Mouse (Mus musculus) cerebellum, adult 2 months (tissue): ENCODE results near the gene Parp6. TPM values are rescaled to one million over a fixed set of nuclear protein-coding genes. Genes with fewer than 3 reads are reported as not detected.
A peak's percentile ranks its signal among the peaks of the same experiment; 100 is the strongest.

ENCODE experiments used
- DNase-seq, 2 experiments: peaks; one replicate each; pipeline ENCODE4 v3.0.0; 2021
- H3K27ac ChIP-seq: fragments of 200-500 bp; 2 replicates; pipeline ENCODE4 v1.5.1; 2012; ENCODE audit warnings: low read length, control low read depth, inconsistent platforms; ENCODE audit not compliant: insufficient read depth
- H3K27me3 ChIP-seq: fragments of 200-500 bp; 2 replicates; pipeline ENCODE4 v1.6.1; 2012; ENCODE audit warnings: inconsistent platforms, mild to moderate bottlenecking, low read length, moderate library complexity; ENCODE audit not compliant: control insufficient read depth, insufficient read depth
- H3K4me1 ChIP-seq: fragments of 200-500 bp; 2 replicates; pipeline ENCODE4 v1.6.1; 2011; ENCODE audit warnings: low read length; ENCODE audit not compliant: control insufficient read depth, insufficient read depth
- H3K4me3 ChIP-seq: fragments of 200-500 bp; replicated peaks from 2 replicates; pipeline ENCODE3; 2011; ENCODE audit warnings: mild to moderate bottlenecking, low read depth, low read length, control low read depth; ENCODE audit not compliant: insufficient read depth
- CTCF ChIP-seq: fragments of 200-500 bp; IDR thresholded peaks from 2 replicates; pipeline ENCODE4 v1.5.1; 2011; ENCODE audit warnings: low read depth, mild to moderate bottlenecking, control low read depth, low read length, moderate library complexity, borderline replicate concordance; ENCODE audit not compliant: insufficient read depth
- POLR2A ChIP-seq: fragments of 200-500 bp; IDR thresholded peaks from 2 replicates; pipeline ENCODE4 v1.6.1; 2011; ENCODE audit warnings: low read length, control low read depth, borderline replicate concordance; ENCODE audit not compliant: insufficient read depth
- WGBS: fragments of 180-500 bp; shearing (Covaris S2); methylation state at CpG from one replicate; pipeline ENCODE4 v1.1.7; 2018; 5-methylcytosine and 5-hydroxymethylcytosine counted together
- polyA plus RNA-seq: library from polyadenylated mRNA; depleted of rRNA; stranded (reverse); fragments of >200 nt; gene quantifications from 2 replicates; pipeline ENCODE4 v1.2.3, GENCODE M21; 2012

Parp6 gene
- polyA plus RNA-seq, 1 experiment: 176 TPM

DNA sequence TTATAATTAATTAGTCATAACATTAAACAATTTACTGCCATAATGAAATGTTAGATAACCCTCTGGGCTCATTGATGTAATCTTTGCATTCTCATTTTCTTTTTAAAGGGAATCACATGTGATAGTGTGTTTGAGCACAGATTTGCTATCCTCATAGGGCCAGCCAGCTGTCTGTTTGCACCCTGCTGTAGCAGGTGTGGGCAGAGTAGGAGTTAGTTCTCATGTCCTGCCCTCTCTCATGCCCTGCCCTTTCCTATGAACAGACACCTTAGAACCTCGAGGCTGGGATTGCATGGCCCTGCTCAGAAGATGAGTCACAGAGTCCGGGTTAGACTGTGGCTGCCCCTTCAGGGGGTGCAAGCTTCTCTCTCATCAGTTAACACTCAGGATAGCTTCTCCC is 56.3 kb downstream of the Parp6 start:
- no peak for DNase-seq
- H3K4me3 ChIP-seq: no peak overlapping the region
- peaks cover 26% of the 10 kb centered on the region for H3K4me1 ChIP-seq
- TF ChIP-seq POLR2A (no peak), CTCF (no peak)
- H3K27ac ChIP-seq: no peak overlapping the region
- WGBS: 51% methylated on average over 2 of the region's 2 CpGs
- H3K27me3 ChIP-seq: no peaks in the 10 kb centered on the region

DNA sequence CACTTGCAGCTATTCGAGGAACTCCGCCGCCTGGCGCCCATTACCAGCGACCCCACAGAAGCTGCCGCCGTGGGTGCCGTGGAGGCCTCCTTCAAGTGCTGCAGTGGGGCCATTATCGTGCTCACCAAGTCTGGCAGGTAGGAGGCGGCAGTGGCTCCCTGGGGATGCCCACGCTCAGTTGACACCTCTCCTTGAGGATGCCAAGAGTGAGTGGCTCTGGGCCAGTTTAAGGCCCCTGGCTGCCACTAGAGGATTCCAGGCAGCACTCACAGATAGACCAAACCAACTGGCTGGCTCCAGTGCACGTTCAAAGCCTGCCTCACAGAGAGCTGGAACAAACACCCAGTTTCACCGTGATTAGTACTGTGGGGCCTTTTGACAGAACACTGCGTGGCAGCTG is 58.5 kb downstream of the Parp6 start:
- H3K27ac ChIP-seq: no peak overlapping the region
- no peaks in the 10 kb centered on the region for H3K27me3 ChIP-seq
- no peak for DNase-seq
- H3K4me1 ChIP-seq: peaks cover 26% of the 10 kb centered on the region
- no peak overlapping the region for H3K4me3 ChIP-seq
- TF ChIP-seq POLR2A (no peak), CTCF (no peak)
- WGBS: 43% methylated on average over 14 of the region's 14 CpGs

DNA sequence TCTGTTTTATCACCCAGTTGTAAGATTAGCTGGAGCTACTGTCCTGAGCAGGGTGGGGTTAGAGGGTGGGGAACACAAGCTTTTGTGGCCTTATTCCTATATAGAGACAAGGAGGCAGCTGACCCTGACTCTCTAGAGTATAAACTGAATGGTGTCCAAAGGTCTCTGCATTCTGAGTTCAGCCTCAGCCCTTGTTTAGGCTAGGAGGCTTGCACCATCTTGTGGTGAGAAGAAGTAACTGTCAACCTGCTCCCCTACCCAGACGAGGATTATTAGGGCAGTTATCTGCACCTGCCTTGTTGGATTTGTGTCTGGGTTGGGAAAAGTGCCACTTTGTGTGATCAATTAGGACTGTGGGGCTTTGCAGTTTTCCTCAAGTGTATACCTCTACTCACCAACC is 61.2 kb downstream of the Parp6 start:
- Histone ChIP-seq H3K4me1 (peaks cover 14% of the 10 kb centered on the region), H3K27me3 (no peaks in the 10 kb centered on the region), H3K27ac (no peak overlapping the region), H3K4me3 (no peak overlapping the region)
- TF ChIP-seq CTCF: peak; percentile 82
- TF ChIP-seq POLR2A: no peak
- peak; percentile 58 to 63 for DNase-seq
- 6% methylated on average over 1 of the region's 1 CpGs for WGBS

DNA sequence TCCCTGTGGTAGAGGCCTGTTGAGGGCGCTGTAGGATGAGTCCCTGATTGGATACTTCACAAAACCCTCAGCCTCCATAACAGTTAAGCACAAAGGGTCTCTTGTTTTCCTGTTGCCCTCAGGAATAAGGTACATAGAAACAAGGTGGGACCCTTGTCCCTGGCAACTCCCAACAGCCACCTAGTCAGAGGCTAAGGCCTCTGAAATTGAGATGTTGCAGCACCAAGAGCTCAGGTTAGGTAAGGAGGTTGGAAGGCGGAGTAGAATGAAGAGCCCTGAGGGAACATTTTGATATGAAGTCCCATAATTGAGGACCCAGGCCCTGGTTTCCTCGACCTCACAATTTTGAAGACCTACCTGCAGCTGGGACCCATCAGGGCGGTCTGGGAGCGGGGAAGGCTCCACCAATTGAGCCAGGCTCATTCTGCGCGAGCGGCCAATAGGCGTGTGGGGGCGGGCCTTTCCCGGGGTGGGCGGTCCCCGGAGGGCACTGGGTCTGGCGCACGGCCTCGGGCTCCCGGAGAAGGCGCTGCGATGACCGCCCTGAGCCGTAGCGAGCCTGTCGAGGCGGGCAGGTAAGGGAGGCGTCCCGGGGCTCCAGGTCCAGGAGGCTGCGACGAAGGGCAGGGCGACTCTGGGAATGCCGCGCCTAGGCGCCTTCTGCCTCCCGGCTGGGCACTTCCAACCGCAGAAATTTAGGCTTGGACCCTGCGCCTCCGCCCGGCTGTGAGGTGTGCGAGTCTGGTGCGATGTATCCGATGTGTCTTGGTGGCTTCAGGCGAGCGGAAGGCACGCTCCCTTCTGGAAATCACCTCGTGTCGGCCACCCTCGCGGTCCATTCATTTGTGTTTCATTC is 62.8 kb downstream of the Parp6 start, which contains the start of gene Gramd2:
TSS of gene Gramd2 (plus strand) at position 467 of the 856 bp plus-strand sequence.
- TF ChIP-seq CTCF: no peak
- peak; percentile 35; the same call in 1 of the 2 replicates for TF ChIP-seq POLR2A
- WGBS: 3% methylated on average over 47 of the region's 47 CpGs
- Histone ChIP-seq H3K27me3 (no peaks in the 10 kb centered on the region), H3K4me1 (peaks cover 10% of the 10 kb centered on the region), H3K4me3 (peak within 1 kb of the TSS; percentile 61), H3K27ac (no peak within 1 kb of the TSS)
- DNase-seq: peak; percentile 81 to 82

DNA sequence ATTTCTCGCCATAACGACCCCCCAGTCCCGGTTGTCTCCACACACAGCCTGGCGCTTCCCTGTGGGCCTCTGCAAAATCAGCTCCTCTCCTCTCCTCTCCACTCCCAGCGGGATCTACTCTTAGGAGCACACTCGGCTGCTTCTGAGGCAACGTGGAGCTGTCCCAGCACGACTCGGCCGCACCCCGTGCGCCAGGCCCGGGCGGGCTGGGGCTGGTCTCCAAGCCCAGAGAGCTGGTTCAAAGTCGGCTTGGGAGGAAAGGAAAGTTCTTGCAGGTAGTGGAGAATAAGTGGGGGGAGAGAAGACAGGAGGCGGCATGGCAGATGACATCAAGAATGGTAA is 63.4 kb downstream of the Parp6 start:
- peaks cover 4% of the 10 kb centered on the region for H3K4me1 ChIP-seq
- peak overlapping the region; percentile 61 for H3K4me3 ChIP-seq
- H3K27ac ChIP-seq: no peak overlapping the region
- DNase-seq: no peak
- TF ChIP-seq CTCF: no peak
- WGBS: 15% methylated on average over 16 of the region's 16 CpGs
- no peaks in the 10 kb centered on the region for H3K27me3 ChIP-seq

DNA sequence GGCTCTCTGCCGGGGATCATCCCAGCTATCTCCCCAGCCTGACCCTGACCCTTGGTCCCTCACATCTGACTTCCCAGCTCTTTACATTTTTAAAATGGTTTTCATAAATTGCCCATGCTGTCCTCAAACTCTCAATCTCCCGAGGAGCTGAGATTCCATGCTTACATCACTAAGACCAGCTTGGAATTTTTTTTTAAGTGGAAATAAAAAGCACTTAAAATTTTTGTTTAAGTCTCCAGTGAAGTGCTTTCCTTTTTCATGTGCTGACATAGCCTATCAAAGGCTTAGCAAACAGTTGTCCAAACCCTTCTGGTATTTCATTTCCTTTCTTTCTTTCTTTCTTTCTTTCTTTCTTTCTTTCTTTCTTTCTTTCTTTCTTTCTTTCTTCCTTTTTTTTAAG is 66.9 kb downstream of the Parp6 start:
- H3K27ac ChIP-seq: no peak overlapping the region
- H3K4me3 ChIP-seq: no peak overlapping the region
- WGBS: 83% methylated on average over 2 of the region's 2 CpGs
- DNase-seq: no peak
- no peaks in the 10 kb centered on the region for H3K27me3 ChIP-seq
- TF ChIP-seq POLR2A (no peak), CTCF (no peak)
- H3K4me1 ChIP-seq: no peaks in the 10 kb centered on the region

DNA sequence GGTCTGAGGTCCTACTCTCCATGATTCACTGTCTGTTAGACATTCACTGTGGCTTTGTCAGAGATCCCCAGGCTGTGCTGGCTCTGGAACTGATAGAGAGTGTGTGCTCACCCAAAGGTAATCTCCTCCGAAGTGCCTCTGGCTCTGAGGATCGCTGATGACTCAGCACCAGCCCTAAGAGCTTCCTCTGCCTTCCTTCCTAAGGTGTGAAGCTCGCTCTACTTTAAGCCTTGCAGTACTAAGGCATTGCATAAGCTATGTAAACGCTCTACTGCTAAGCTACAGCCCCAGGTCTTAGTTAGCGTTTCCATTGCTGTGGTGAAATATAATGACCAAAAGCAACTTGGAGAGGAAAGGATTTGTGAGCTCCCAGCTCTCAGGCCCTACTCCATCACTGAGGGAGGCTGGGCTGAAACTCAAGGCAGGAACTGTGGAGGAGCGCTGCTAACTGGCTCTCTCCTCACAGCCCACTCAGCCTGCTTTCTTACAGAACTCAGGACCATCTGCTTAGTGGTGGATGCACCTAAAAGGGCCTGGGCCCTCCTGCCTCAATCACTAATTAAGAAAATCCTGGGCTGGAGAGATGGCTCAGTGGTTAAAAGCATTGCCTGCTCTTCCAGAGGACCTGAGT is 70.4 kb downstream of the Parp6 start:
- Histone ChIP-seq H3K27me3 (no peaks in the 10 kb centered on the region), H3K4me1 (peaks cover 3% of the 10 kb centered on the region; the same call in 1 of the 2 replicates), H3K27ac (no peak overlapping the region), H3K4me3 (no peak overlapping the region)
- DNase-seq: no peak
- no peak for TF ChIP-seq POLR2A
- no peak for TF ChIP-seq CTCF
- WGBS: 48% methylated on average over 6 of the region's 6 CpGs

DNA sequence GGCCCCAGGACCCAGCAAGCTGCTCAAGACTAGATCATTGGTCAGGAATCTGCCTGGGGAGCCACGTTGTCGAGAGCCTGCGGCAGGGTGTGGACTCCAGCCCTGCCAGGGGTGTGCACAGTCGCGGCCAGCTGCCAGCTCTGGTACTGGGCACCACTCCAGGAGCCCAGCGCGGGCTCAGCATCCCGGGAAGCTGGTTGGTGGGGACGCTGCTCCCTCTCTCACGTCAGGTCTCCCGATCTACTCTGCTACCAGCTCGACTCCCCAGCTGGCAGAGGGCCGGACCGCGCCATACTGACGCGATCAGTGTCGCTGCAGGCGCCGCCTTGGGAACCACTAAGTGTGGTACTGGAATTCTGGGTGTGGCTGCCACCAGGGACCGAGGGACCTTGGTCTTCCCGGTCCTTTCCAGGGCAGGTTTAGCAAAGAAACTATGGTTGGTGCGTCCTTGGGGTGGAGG is 74.6 kb downstream of the Parp6 start:
- H3K4me3 ChIP-seq: peak overlapping the region; percentile 57
- no peaks in the 10 kb centered on the region for H3K27me3 ChIP-seq
- TF ChIP-seq POLR2A: no peak
- no peak for TF ChIP-seq CTCF
- H3K4me1 ChIP-seq: peaks cover 3% of the 10 kb centered on the region; the same call in 1 of the 2 replicates
- WGBS: 1% methylated on average over 23 of the region's 23 CpGs
- peak; percentile 67 to 72 for DNase-seq
- no peak overlapping the region for H3K27ac ChIP-seq
